Mouse (Mus musculus): ENCODE measurements at regions not wholly inside any gene's neighbourhood (a gene's known extent, or its start where the extent isn't known, plus 50 kb on each side); places are given as distances from the start of the nearest gene placed in this dataset.
"Not testable (repeated sequence)": the region's sequence is repeated elsewhere in the genome, so short reads cannot be mapped to it uniquely, and the experiment has no call there.

GRCm38 (mm10) chr9:83728428-83728827 lies 77.6 kb downstream of the Elovl4 start:
- no peak for DNase-seq

DNA sequence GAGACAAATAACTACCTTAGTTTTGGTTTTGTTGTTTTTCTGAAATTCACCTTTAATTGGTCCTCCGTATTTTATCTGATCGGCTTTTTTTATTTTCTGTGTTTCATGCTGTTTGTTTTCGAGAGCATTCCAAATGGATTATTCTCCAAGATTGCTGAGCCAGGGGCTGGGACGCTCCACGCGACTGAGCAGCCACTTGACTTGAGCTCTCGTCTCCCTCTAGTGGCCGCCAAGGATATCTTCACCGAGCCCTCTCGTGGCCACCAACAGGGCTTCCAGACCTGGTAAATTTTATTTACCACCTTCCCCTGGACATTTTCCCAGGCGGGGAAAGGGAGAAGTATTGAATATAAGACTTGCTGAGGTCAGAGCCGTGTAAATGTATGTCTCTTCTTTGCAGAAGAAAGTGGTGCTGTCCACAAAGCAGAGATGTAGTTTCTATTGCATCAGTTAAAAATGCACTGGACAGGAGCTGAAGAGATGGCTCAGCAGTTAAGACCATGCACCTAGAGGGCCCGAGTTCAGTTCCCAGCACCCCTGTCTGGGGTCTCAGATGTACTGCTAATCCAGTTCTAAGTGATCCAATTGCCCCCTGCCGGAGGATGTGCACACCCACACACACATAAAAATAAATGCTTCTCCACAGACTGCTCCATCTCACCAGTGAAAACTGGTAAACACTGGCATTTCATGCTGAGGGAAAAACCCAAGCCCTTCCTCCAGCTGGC lies 78.5 kb downstream of the Elovl4 start:
- peak in 1 of 2 experiments; percentile 40 for DNase-seq

- DNase-seq = no peak
Measured at GRCm38 (mm10) chr9:83726979-83727378, 79.1 kb downstream of the Elovl4 start.

GRCm38 (mm10) chr9:83726105-83726504 lies 80.0 kb downstream of the Elovl4 start:
- no peak for DNase-seq

DNA sequence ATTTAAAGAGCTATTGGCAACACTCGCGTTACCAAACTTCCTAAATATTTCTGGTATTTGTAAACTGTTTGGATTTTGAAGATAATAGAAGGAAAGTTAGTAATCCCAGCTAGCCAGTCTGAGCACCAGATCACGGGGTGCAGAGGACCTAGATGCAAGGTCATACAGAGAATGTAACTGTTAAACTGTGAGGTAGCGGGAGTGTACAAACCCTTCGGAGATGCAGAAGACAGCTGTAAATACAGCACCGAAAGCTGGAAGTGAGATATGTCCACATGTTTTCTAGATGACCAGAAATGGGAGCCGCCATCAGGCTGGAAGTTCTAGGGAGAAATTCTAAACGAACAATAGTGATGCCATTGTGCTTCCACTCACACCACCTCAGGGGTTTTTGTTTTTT lies 80.5 kb downstream of the Elovl4 start:
- no peak for DNase-seq

DNA sequence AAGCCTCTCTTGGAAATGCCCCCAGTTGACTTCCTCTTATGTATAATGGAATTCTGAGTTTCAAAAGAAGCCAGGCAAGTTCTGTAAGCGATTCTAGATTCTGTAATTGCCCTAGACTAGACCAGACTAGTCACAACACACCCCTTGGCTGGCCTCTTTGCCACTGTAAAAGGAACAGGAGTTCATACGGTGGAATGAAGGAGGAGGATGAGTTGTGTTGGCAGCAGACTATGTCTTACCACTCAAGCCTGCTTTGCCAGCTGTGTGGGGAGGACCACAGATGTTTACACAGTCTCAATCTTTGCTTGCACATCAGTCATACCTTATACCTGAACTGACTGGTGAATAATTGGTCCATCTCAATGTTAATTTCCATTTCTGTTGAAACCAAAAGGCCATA lies 85.1 kb downstream of the Elovl4 start:
- DNase-seq = no peak

GRCm38 (mm10) chr9:83719811-83720210 lies 86.3 kb downstream of the Elovl4 start:
- no peak for DNase-seq

DNA sequence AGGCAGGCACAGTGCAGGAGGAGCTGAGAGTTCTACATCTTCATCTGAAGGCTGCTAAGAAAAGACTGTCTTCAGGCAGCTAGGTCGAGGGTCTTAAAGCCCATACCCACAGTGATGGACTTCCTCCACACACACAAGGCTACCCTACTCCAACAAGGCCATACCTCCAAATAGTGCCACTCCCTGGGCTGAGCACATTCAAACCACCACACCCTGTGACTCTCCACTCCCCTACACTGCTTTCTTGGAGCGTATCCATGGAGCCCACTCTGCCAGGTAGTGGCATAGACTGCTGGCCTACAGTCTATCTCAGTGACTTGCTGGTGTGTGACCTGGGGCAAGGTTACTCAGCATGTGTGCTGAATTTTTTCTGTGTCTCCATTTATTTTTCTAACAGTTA lies 88.0 kb downstream of the Elovl4 start:
- not testable (repeated sequence) for DNase-seq

- DNase-seq = no peak
Measured at GRCm38 (mm10) chr9:83716101-83716763, 89.8 kb downstream of the Elovl4 start.

DNA sequence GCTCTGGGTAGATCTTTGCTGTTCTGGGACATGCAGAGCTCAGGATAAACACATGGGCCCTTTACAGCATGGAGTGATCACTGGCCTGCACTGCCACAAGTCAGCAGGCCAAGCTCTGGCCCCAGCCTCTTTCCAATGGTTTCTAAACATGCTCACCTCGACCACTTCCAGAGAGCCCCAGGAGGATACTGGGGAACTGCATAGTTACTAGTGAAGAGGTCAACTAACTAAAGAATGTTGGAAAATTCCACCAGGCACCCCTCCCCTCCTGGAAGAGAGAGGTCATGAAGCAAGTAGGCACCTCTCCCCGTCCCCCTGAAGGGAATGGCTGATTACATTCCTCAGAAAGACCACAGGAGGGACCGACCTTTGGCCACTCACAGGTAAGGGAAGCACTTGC lies 98.7 kb downstream of the Elovl4 start:
- DNase-seq = no peak

DNA sequence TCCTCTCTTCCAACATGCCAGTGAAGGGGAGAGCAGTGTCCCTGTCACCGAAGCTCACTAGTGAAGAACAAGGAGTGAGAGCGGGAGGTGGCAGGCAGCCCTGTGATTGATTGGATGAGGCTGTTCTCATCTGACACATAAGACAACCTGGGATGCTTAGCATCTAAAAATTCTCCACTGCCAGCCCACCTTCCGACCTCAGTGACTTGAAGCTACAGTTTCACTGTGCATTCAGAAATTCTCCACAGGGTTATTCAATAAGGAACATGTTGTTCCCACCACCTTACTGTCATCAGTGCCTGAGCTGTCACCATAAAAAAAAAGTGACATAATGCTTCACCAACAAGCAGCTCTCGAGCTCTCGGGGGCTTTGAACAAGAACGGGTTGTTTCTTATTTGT lies 100.0 kb downstream of the Elovl4 start:
- DNase-seq = no peak

- DNase-seq = no peak
Measured at GRCm38 (mm10) chr9:83704186-83704585, 101.9 kb downstream of the Elovl4 start.

DNA sequence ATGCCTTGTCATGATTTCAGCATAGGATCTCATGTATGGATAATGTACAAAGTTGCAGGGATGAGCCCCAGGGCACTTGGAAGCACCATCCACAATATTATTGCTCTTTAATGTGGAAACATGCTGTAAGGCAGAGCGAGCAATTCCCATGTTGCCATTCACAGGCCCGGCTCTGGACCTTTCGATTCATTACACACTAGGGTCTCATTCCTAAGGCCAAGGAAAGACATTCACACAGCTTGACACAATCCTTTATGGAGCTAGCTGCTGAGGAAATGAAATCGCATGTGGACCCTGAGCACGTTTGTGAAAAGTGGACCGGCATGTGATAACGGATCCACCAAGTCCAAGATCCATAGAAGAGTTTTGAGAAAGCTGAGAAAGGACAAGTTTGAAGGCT lies 105.2 kb downstream of the Elovl4 start:
- no peak for DNase-seq

DNA sequence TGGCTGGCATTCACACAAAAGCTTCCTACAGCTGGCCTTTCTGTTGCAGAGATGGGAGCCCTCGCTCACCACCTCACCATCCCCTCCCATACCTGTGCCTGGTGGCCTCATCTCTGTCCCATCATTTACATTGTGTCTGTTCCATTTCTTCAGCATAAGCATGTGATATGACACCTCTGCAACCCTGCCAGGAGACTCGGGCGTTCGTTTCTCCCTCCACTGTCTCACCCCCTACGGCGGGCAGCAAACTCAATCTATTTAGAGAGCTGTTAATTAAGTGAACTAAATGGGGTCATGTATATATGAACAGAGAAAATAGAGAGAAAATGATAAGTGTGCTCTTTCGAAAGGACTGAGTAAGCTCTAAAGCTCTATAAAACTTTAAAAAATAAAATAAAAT lies 106.0 kb downstream of the Elovl4 start:
- no peak for DNase-seq

DNA sequence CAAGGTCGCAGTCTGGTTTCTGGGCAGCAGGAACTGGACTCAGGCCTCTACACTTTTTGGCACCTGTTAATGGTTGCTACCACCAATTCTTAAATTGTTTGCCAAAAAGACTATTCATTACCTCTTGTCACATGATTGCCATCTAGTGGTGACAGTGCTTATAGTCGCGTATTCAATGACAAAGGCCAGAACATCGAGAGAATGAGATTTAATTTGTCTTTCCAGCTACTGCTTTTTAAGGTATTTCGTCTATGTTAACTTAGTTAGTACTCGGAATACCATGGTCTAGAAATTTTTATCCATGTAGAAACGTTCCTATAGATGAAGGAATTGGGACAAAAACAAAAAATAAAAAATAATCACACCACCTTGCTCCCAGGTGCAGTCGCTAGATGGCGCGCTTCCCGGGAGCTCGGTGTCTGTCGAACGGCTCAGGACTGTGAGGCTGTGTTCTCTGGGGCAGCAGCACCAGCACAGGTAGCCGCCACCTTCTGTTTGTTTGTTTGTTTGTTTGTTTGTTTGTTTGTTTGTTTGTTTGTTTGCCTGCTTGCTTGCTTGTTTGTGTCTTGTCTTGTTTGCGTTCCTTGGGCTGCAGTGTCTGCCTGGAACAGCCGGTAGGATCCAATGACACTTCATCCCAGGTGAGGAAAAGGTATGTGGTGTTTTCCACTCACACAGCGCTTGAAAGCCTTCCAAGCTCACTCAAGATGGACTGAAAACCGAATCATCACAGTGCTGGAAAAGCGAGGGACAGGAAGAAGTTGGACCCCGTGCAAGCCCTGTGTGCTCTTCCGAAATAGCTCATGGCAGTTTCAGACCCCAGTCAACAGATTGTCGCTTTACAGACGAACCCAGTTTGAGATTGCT lies 114.5 kb downstream of the Elovl4 start:
- DNase-seq = peak; percentile 11 to 50

All from spleen, adult 18-20 months (tissue).